Mouse (Mus musculus): ENCODE results near the gene Aff3.

- TF ChIP-seq CTCF (IDR thresholded peaks at IDR 0.05; ENCODE audit: low read depth) (no peak), EP300 (optimal IDR thresholded peaks at IDR 0.05) (no peak)
Observed at GRCm38 (mm10) chr1:38591194-38591593, 73.6 kb downstream of the Aff3 start.

Data from stomach, postnatal 0 days (tissue).